Mouse (Mus musculus): ENCODE results near the gene Dctpp1.

Gene Dctpp1

GRCm38 (mm10) chr7:127260309-127261111, at the start of gene Dctpp1:
Dctpp1 (minus strand) TSS chr7:127260709.
- DNase-seq (ENCODE audit: low spot score in 2 of 2) = peak; percentile 99

- no peak for DNase-seq (ENCODE audit: low spot score in 2 of 2)
These were observed 49.4 kb upstream of the Dctpp1 start for GRCm38 (mm10) chr7:127309951-127310350.

- peak; percentile 73 to 78 for DNase-seq (ENCODE audit: low spot score in 2 of 2)
These were observed 48.4 kb upstream of the Dctpp1 start for GRCm38 (mm10) chr7:127308887-127309286.

- DNase-seq (ENCODE audit: low spot score in 2 of 2) = no peak
These were observed 47.9 kb upstream of the Dctpp1 start for GRCm38 (mm10) chr7:127308431-127308830.

DNA sequence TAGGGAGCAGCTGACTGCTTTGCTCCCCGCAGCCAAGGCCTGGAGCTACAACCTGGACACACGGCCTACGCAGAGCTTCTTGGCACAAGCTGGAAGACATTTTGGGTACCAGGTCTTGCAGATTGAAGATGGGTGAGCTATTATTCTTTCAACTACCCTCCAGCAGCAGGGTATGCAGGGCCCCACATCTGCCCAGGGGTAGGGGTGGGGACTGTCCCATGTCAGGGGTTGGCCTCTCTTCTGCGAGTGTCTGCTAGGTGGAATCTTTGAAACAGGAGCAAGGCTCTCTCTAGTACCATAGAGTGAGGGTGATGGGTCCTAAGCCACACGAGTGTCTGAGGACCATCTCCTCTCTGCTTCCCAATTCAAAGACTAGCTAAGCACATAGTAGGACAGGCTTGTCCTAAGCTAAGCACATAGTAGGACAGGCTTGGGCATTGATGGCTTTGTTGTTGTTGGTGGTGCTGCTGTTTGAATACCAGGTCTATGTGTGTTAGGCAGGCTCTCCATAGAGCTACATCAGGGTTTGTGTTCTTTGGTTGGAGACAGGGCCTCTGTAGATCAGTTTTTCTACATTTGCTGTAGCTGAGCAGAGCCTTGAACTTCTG, 37.2 kb upstream of the Dctpp1 start:
- no peak for DNase-seq (ENCODE audit: low spot score in 2 of 2)

GRCm38 (mm10) chr7:127296786-127297555, 36.5 kb upstream of the Dctpp1 start:
- DNase-seq (ENCODE audit: low spot score in 2 of 2) = no peak

DNA sequence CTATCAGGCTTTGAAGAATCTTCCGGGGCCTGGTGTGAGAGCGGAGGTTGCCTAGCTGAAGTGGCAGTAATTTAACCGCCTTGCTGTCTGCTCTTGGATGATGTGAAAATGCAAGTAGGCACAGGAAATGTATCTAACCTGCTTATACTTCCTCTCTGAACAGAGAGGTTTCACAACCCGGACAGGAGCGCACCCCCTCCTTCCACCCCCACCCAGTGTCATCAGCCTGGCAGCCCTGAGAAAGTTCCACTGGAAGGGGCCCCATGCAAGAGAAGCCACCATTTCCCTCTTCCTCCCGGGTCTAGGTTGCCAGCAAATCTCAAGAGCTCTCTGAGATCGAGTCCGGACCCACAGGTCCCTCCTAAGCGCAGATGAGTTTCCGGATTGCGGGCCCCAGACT, 35.6 kb upstream of the Dctpp1 start, which contains the start of gene Itgal:
Itgal (plus strand) TSS at position 163 of the 400 bp plus-strand sequence.
- no peak for DNase-seq (ENCODE audit: low spot score in 2 of 2)

DNA sequence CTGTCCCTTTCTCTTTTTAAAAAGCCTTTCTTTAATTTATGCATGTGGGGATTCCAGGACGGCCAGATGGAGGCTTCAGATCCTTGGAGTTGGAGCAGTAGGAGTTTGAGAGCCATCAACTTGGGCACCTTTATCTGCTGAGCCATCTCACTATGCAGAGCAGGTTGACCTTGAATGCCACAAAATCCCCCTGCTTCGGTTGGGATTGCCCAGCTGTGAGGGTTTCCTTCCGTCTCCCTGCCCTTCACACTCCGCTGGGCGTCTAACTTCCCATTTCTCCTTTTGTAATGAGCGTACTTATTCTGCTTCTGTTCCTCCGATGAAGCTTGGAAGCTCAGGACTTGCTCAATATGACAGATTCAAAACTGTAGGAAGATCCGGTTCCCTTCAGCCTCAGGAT, 29.6 kb upstream of the Dctpp1 start:
- DNase-seq (ENCODE audit: low spot score in 2 of 2) = no peak

- DNase-seq (ENCODE audit: low spot score in 2 of 2) = no peak
These were observed 28.8 kb upstream of the Dctpp1 start for GRCm38 (mm10) chr7:127289306-127289705.

DNA sequence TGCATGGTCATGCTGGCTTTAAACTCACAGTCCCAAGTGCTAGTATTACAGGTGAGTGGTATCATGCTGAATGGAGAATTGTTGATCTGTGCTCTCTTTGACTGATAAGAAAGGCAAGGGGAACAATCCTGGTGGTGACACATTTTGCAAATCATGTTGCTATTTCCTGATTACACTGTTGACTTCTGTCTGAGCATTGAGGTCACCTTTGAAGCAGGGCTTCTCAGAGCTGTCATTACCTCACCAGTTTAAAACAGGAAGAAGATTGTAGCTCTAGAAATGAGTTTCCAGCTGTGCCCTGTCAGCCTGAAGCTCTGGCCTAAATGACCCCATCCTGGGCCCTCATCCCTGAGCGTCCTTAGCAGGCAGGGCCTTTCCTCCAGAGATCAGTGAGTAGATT, 27.4 kb upstream of the Dctpp1 start:
- DNase-seq (ENCODE audit: low spot score in 2 of 2) = no peak

DNA sequence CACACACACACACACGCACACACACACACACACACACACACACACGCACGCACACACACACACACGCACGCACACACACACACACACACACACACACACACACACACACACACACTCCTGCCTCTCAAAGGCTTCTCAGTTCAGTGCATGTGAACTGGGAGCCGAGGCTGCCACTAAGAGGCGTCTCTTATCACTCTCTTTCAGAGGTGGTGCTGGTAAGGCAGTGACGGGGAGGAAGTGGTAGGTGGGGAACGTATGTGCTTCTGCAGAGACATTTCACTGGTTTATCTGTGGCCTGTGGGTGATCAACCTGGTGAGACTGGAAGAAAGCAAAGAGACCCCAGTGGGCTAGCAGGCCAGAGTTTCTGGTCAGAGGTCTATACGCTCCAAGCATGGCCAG, 24.6 kb upstream of the Dctpp1 start:
- DNase-seq (ENCODE audit: low spot score in 2 of 2) = no peak

- no peak for DNase-seq (ENCODE audit: low spot score in 2 of 2)
These were observed 21.7 kb upstream of the Dctpp1 start for GRCm38 (mm10) chr7:127282190-127282589.

DNA sequence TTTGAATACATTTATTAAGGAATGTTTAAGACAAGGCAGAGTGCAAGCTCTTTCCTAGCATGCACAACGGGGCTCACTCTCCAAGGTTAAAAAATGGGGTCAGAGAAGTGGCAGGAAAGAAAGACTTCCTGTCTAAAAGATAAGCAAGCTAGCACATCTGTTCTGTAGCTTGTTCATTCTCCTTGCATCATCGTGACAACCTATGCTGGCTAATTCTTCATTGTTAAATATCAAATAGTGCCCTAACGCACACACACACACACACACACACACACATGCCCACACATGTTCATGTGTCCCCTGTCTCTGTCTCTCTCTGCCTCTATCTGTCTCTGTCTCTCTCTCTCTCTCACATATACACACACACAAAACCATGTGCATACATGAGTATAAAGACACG, 20.6 kb upstream of the Dctpp1 start:
- DNase-seq (ENCODE audit: low spot score in 2 of 2) = no peak

DNA sequence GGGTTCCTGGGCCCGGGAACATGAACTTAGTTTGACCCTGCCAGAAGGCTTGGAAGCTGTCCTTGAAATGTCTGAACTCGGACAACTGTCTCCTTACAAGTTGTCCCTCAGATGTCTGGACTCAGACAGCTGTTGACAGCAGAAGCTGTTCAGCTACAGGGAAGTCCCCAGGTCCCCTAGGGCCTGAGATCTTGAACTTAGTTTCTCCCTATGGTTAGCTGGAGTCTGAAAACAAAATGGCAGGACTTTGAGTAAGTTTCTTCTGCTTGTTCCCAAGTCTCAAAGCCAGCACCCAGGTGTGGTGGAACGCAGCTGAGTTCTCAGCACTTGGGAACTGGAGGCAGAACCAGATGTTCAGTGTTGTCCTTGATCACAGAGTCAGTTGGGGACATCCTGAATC, 19.6 kb upstream of the Dctpp1 start:
- no peak for DNase-seq (ENCODE audit: low spot score in 2 of 2)

GRCm38 (mm10) chr7:127278311-127278710, 17.8 kb upstream of the Dctpp1 start:
- DNase-seq (ENCODE audit: low spot score in 2 of 2) = peak in 1 of 2 experiments; percentile 49

GRCm38 (mm10) chr7:127276519-127276961, 16.0 kb upstream of the Dctpp1 start:
- DNase-seq (ENCODE audit: low spot score in 2 of 2) = no peak

DNA sequence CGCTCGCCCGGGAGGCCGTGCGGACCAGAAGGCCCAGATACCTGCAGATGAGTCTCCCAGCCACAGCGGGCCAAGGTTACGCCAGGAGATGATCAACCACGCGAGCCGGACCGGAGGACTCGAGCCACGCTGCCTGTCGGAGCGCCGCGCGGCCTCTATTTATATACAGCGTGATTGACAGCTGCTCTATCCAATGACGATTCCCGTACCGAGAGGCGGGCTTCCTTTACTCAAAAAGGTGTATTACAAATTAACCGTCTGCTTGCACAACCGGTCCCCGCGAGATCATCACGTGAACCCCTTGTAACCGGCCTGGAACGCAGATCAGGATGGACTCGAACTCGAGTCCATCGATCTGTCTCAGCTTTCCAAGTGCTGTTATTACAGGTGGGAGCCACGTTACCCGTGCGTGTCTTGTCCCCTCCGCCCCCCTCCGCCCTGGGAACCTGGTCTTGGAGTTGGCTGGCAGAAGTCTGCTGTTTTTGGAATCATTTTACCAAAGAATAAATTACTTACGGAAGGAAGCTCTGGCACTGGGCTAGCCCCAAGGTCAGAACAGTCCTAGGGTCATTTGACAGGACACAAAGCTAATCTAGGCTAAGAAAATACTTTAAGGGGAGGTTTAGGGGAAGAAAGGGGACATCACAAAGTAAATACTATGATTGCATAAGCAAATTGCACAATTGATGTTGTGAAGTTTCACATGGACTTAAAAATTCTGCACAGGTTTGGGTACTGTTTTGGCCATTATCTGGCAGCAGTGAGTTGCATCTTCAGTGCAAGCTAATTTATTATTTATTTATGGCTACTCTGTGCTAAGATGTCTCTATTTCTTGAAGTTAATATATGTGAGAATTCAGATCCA, 13.6 kb upstream of the Dctpp1 start, which contains the start of gene Sephs2:
Sephs2 (minus strand) TSS at position 131 of the 865 bp plus-strand sequence.
- peak; percentile 96 for DNase-seq (ENCODE audit: low spot score in 2 of 2)

DNA sequence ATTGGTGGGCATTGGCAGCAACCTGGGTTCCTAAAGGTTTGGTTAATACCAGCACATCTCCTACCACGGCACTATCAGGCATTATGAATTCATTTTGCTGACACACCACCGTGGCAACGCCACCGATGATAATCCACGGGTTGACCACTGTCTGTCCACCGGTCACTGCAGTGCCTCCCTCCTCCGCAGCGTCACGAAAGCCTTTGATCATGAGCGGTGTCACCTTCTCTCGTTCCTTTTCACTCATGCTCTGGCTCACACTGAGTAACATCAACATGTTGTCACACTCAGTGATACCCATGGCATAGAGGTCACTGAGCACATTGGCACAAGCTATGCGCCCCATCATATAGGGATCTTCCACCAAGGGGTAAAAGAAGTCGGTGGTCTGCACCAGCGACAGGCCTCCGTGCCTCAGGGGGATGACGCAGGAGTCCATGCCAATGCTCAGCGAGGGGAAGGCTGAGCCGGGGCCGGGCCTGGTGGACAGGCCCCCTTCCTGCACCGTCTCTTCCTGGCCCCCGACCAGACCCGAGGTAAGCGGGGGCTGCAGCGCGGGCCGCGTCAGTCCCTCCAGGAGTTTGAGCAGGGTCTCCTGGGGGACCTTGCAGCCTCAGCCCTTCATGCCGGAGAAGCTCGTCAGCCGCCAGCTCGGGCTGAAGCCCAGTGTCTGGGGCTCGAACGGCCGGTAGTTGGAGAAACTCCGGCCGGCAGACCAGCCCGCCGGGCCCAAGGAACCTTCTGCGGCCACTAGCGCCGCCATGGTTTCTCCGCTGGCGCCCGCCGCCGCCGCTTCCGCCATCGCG, 12.8 kb upstream of the Dctpp1 start:
- peak in 1 of 2 experiments; percentile 51 for DNase-seq (ENCODE audit: low spot score in 2 of 2)

DNA sequence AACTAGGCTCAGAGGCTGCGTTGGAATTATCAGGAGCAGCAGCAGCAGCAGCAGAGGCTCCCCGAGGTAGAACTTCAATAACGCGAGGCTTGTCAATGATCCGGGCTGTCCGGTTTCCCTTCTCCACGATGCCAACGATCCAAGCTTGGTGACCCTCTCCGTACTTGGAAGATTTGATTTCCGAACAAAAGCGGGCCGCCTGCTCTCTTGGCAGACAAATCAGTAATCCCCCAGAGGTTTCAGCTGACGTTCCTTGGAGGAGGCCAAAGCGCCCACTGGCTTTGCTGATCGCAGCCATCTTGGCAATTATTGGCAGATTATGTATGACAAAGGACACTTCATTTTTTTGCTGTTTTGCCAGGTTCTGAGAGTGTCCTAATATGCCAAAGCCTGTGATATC, 12.1 kb upstream of the Dctpp1 start:
- DNase-seq (ENCODE audit: low spot score in 2 of 2) = no peak

GRCm38 (mm10) chr7:127271093-127271492, 10.6 kb upstream of the Dctpp1 start:
- DNase-seq (ENCODE audit: low spot score in 2 of 2) = no peak

Measured in right cerebral cortex, postnatal 10 days (tissue).